Mouse (Mus musculus) C2C12 (cell line): ENCODE measurements around the gene Ell3.

Experiments
- CEBPB ChIP-seq: IDR thresholded peaks from one replicate; pipeline ENCODE4 v1.6.1; 2011; ENCODE audit warnings: low read depth, mild to moderate bottlenecking, control low read depth, moderate library complexity
- CTCF ChIP-seq: IDR thresholded peaks from one replicate; pipeline ENCODE4 v1.5.1; 2011; ENCODE audit not compliant: control insufficient read depth, insufficient read depth, insufficient read length
- FOSL1 ChIP-seq: IDR thresholded peaks from one replicate; pipeline ENCODE4 v1.8.0; 2011; ENCODE audit warnings: mild to moderate bottlenecking, low read length; ENCODE audit not compliant: poor library complexity, insufficient read depth, severe bottlenecking
- MAX ChIP-seq: IDR thresholded peaks from one replicate; pipeline ENCODE4 v1.6.1; 2011; ENCODE audit warnings: mild to moderate bottlenecking, control low read depth
- MYOD1 ChIP-seq: IDR thresholded peaks from one replicate; pipeline ENCODE4 v1.6.1; 2011; ENCODE audit warnings: low read depth; ENCODE audit not compliant: control insufficient read depth, insufficient read length
- MYOG ChIP-seq: IDR thresholded peaks from one replicate; pipeline ENCODE4 v1.6.1; 2011; ENCODE audit not compliant: control insufficient read depth, insufficient read length; ENCODE audit errors: extremely low read depth
- USF1 ChIP-seq: IDR thresholded peaks from one replicate; pipeline ENCODE4 v1.6.1; 2011; ENCODE audit warnings: low read depth, mild to moderate bottlenecking, control low read depth, moderate library complexity

- TF ChIP-seq CTCF: no peak
- no peak for TF ChIP-seq USF1
- no peak for TF ChIP-seq MAX
- TF ChIP-seq CEBPB: no peak
- no peak for TF ChIP-seq MYOD1
- TF ChIP-seq MYOG: no peak
- no peak for TF ChIP-seq FOSL1
Observed at GRCm38 (mm10) chr2:121434854-121435253, 9.2 kb downstream of the Ell3 start.
